Mouse (Mus musculus): ENCODE results near the gene Tenm4. TPM values are rescaled to one million over a fixed set of nuclear protein-coding genes. Genes with fewer than 3 reads are reported as not detected.

The Tenm4 gene
- polyA plus RNA-seq, 1 experiment from 2014 or later = 38.0 TPM

- Histone ChIP-seq H3K27me3 (ENCODE audit: control insufficient read depth, insufficient read depth, low read length) (no peaks in the 10 kb centered on the region), H3K27ac (replicated peaks; ENCODE audit: low read depth, low read length) (peak within 1 kb of the TSS; percentile 81), H3K36me3 (ENCODE audit: control insufficient read depth, insufficient read depth, low read length) (no peaks in the 10 kb centered on the region), H3K4me2 (ENCODE audit: low read length) (peak within 1 kb of the TSS; percentile 70), H3K4me1 (ENCODE audit: control insufficient read depth, insufficient read depth, low read length) (peaks cover 8% of the 10 kb centered on the region), H3K4me3 (replicated peaks; ENCODE audit: low read depth, low read length) (peak within 1 kb of the TSS; percentile 80), H3K9me3 (ENCODE audit: control insufficient read depth, low read length) (no peaks in the 10 kb centered on the region), H3K9ac (replicated peaks; ENCODE audit: low read length) (peak within 1 kb of the TSS; percentile 74)
- ATAC-seq (ENCODE audit: low FRiP score, low TSS enrichment) = peak; percentile 99
- DNase-seq = peak; percentile 97
- WGBS = under 1% methylated on average over 62 of the region's 62 CpGs
Observed at GRCm38 (mm10) chr7:96951281-96952051, 780.4 kb downstream of the Tenm4 start, which contains the start of gene Nars2. Nars2 (plus strand) TSS chr7:96951505.

GRCm38 (mm10) chr7:96952094-96952493 lies 781.0 kb downstream of the Tenm4 start:
- no peaks in the 10 kb centered on the region for H3K27me3 ChIP-seq (ENCODE audit: control insufficient read depth, insufficient read depth, low read length)
- H3K4me1 ChIP-seq (ENCODE audit: control insufficient read depth, insufficient read depth, low read length) = peaks cover 8% of the 10 kb centered on the region
- H3K4me2 ChIP-seq (ENCODE audit: low read length) = peak overlapping the region; percentile 70
- H3K9me3 ChIP-seq (ENCODE audit: control insufficient read depth, low read length) = no peaks in the 10 kb centered on the region
- DNase-seq (no peak), ATAC-seq (ENCODE audit: low FRiP score, low TSS enrichment) (no peak)
- peak overlapping the region; percentile 80 for H3K4me3 ChIP-seq (replicated peaks; ENCODE audit: low read depth, low read length)
- peak overlapping the region; percentile 74; the same call in 1 of the 2 replicates for H3K9ac ChIP-seq (replicated peaks; ENCODE audit: low read length)
- H3K27ac ChIP-seq (replicated peaks; ENCODE audit: low read depth, low read length) = peak overlapping the region; percentile 81; the same call in 1 of the 2 replicates
- 43% methylated on average over 5 of the region's 5 CpGs for WGBS
- peaks cover 3% of the 10 kb centered on the region; the same call in 1 of the 2 replicates for H3K36me3 ChIP-seq (ENCODE audit: control insufficient read depth, insufficient read depth, low read length)

GRCm38 (mm10) chr7:96959168-96959567 lies 788.1 kb downstream of the Tenm4 start:
- no peak overlapping the region for H3K4me3 ChIP-seq (replicated peaks; ENCODE audit: low read depth, low read length)
- H3K36me3 ChIP-seq (ENCODE audit: control insufficient read depth, insufficient read depth, low read length) = peaks cover 31% of the 10 kb centered on the region
- H3K27ac ChIP-seq (replicated peaks; ENCODE audit: low read depth, low read length) = no peak overlapping the region
- no peaks in the 10 kb centered on the region for H3K27me3 ChIP-seq (ENCODE audit: control insufficient read depth, insufficient read depth, low read length)
- no peaks in the 10 kb centered on the region for H3K4me1 ChIP-seq (ENCODE audit: control insufficient read depth, insufficient read depth, low read length)
- no peak for ATAC-seq (ENCODE audit: low FRiP score, low TSS enrichment)
- WGBS = 98% methylated on average over 5 of the region's 5 CpGs
- no peak for DNase-seq
- H3K4me2 ChIP-seq (ENCODE audit: low read length) = no peak overlapping the region
- H3K9ac ChIP-seq (replicated peaks; ENCODE audit: low read length) = no peak overlapping the region
- no peaks in the 10 kb centered on the region for H3K9me3 ChIP-seq (ENCODE audit: control insufficient read depth, low read length)

MicroRNA genes within 50 kb of the gene (microRNA counts, 519-probe panel; counts per million panel counts)
- microRNA mmu-miR-708 = 4,330 counts per million, percentile 32 among the panel's probes with 10 or more counts

Small RNA genes within 50 kb of the gene (microRNA-seq; reads per million reads assigned to microRNA genes)
- gene Mir6394 = not detected
- gene Mir708 = 2,891 reads per million, percentile 87 among the genes with 10 or more reads in this experiment
